Mouse (Mus musculus) cerebellum, adult 2 months (tissue): ENCODE data around the gene Mon2. TPM values are rescaled to one million over a fixed set of nuclear protein-coding genes. Genes with fewer than 3 reads are reported as not detected.
"Not testable (repeated sequence)": the region's sequence is repeated elsewhere in the genome, so short reads cannot be mapped to it uniquely, and the experiment has no call there.

Source experiments
- DNase-seq, 2 experiments: peaks; one replicate each; pipeline ENCODE4 v3.0.0; 2021
- H3K27ac ChIP-seq: fragments of 200-500 bp; 2 replicates; pipeline ENCODE4 v1.5.1; 2012; ENCODE audit warnings: low read length, control low read depth, inconsistent platforms; ENCODE audit not compliant: insufficient read depth
- H3K27me3 ChIP-seq: fragments of 200-500 bp; 2 replicates; pipeline ENCODE4 v1.6.1; 2012; ENCODE audit warnings: inconsistent platforms, mild to moderate bottlenecking, low read length, moderate library complexity; ENCODE audit not compliant: control insufficient read depth, insufficient read depth
- H3K4me1 ChIP-seq: fragments of 200-500 bp; 2 replicates; pipeline ENCODE4 v1.6.1; 2011; ENCODE audit warnings: low read length; ENCODE audit not compliant: control insufficient read depth, insufficient read depth
- H3K4me3 ChIP-seq: fragments of 200-500 bp; replicated peaks from 2 replicates; pipeline ENCODE3; 2011; ENCODE audit warnings: mild to moderate bottlenecking, low read depth, low read length, control low read depth; ENCODE audit not compliant: insufficient read depth
- CTCF ChIP-seq: fragments of 200-500 bp; IDR thresholded peaks from 2 replicates; pipeline ENCODE4 v1.5.1; 2011; ENCODE audit warnings: low read depth, mild to moderate bottlenecking, control low read depth, low read length, moderate library complexity, borderline replicate concordance; ENCODE audit not compliant: insufficient read depth
- POLR2A ChIP-seq: fragments of 200-500 bp; IDR thresholded peaks from 2 replicates; pipeline ENCODE4 v1.6.1; 2011; ENCODE audit warnings: low read length, control low read depth, borderline replicate concordance; ENCODE audit not compliant: insufficient read depth
- WGBS: fragments of 180-500 bp; shearing (Covaris S2); methylation state at CpG from one replicate; pipeline ENCODE4 v1.1.7; 2018; 5-methylcytosine and 5-hydroxymethylcytosine counted together
- polyA plus RNA-seq: library from polyadenylated mRNA; depleted of rRNA; stranded (reverse); fragments of >200 nt; gene quantifications from 2 replicates; pipeline ENCODE4 v1.2.3, GENCODE M21; 2012

The Mon2 gene
- polyA plus RNA-seq, 1 experiment: 67.2 TPM

- WGBS: 95% methylated on average over 9 of the region's 9 CpGs
- H3K27ac ChIP-seq: no peak overlapping the region
- no peak overlapping the region for H3K4me3 ChIP-seq
- H3K4me1 ChIP-seq: no peaks in the 10 kb centered on the region
- TF ChIP-seq CTCF (no peak), POLR2A (no peak)
- no peaks in the 10 kb centered on the region for H3K27me3 ChIP-seq
- no peak for DNase-seq
These were observed 45.7 kb downstream of the Mon2 start for GRCm38 (mm10) chr10:123030589-123030988.

GRCm38 (mm10) chr10:123028949-123029348 lies 47.4 kb downstream of the Mon2 start:
- H3K27ac ChIP-seq: no peak overlapping the region
- TF ChIP-seq POLR2A (no peak), CTCF (no peak)
- H3K4me1 ChIP-seq: no peaks in the 10 kb centered on the region
- no peak for DNase-seq
- no peaks in the 10 kb centered on the region for H3K27me3 ChIP-seq
- WGBS: 91% methylated on average over 4 of the region's 4 CpGs
- no peak overlapping the region for H3K4me3 ChIP-seq

GRCm38 (mm10) chr10:123026736-123027135 lies 49.6 kb downstream of the Mon2 start:
- not testable (repeated sequence) for DNase-seq, H3K4me3 ChIP-seq, H3K4me1 ChIP-seq, H3K27me3 ChIP-seq, H3K27ac ChIP-seq
- 75% methylated on average over 4 of the region's 4 CpGs for WGBS

- no peak overlapping the region for H3K27ac ChIP-seq
- H3K27me3 ChIP-seq: no peaks in the 10 kb centered on the region
These were observed 62.9 kb downstream of the Mon2 start for GRCm38 (mm10) chr10:123013435-123013834.

GRCm38 (mm10) chr10:123011421-123011820 lies 64.9 kb downstream of the Mon2 start:
- H3K27me3 ChIP-seq: no peaks in the 10 kb centered on the region
- no peak for DNase-seq
- H3K4me1 ChIP-seq: no peaks in the 10 kb centered on the region; the same call in 1 of the 2 replicates
- WGBS: 74% methylated on average over 1 of the region's 1 CpGs
- no peak overlapping the region for H3K27ac ChIP-seq
- no peak for TF ChIP-seq CTCF
- no peak for TF ChIP-seq POLR2A
- H3K4me3 ChIP-seq: no peak overlapping the region

More at GRCm38 (mm10) chr10:123013435-123013834, 62.9 kb downstream of the Mon2 start:
- no peak for TF ChIP-seq CTCF
- no peak for TF ChIP-seq POLR2A
- H3K4me1 ChIP-seq: no peaks in the 10 kb centered on the region; the same call in 1 of the 2 replicates
- no peak overlapping the region for H3K4me3 ChIP-seq
- WGBS: 25% methylated on average over 18 of the region's 18 CpGs
- no peak for DNase-seq

GRCm38 (mm10) chr10:123005237-123006185 lies 70.8 kb downstream of the Mon2 start:
- 89% methylated on average over 20 of the region's 20 CpGs for WGBS
- Histone ChIP-seq H3K27me3 (no peaks in the 10 kb centered on the region), H3K4me3 (no peak overlapping the region), H3K4me1 (no peaks in the 10 kb centered on the region), H3K27ac (no peak overlapping the region)
- DNase-seq: peak in 1 of 2 experiments; percentile 54
- TF ChIP-seq POLR2A (no peak), CTCF (0 out of 2 replicates have a peak, but pooled peaks have one; percentile 28)

GRCm38 (mm10) chr10:123004475-123005236 lies 71.6 kb downstream of the Mon2 start:
- Histone ChIP-seq H3K27me3 (no peaks in the 10 kb centered on the region), H3K4me3 (no peak overlapping the region), H3K27ac (no peak overlapping the region), H3K4me1 (no peaks in the 10 kb centered on the region)
- 83% methylated on average over 15 of the region's 15 CpGs for WGBS
- no peak for DNase-seq
- no peak for TF ChIP-seq CTCF
